Mouse (Mus musculus) 416B (cell line): Measurements from ENCODE around the gene Rnh1.

Source experiments
- DNase-seq: peaks from one replicate; pipeline ENCODE4 v3.0.0; 2011; ENCODE audit warnings: low read depth

The Rnh1 gene

GRCm38 (mm10) chr7:141204546-141204945 is 31.9 kb upstream of the Rnh1 start:
- no peak for DNase-seq

GRCm38 (mm10) chr7:141198121-141198520 is 25.5 kb upstream of the Rnh1 start:
- DNase-seq = no peak

- no peak for DNase-seq
These were observed 24.1 kb upstream of the Rnh1 start for GRCm38 (mm10) chr7:141196619-141197282.

GRCm38 (mm10) chr7:141195754-141196153 is 23.1 kb upstream of the Rnh1 start:
- DNase-seq = no peak

DNA sequence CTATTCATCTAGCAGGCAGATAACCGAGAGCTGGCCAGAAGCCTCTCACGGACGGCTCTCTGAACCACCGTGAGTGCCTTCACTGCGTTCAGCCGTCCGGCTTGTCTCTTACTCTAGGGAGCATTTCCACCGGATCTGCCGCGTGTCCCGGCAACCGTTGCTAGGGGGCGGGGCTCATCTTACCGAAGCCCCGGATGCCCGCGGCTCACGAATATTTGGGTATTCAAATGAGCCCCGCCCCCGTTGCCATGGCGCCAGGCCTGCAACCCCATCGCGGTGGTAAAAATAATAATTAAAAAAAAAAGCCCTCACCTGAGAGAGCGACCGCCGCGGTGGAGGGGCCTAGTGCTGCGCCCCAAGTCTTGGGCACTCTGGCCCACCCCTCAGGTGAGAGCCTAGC is 22.2 kb upstream of the Rnh1 start:
- peak; percentile 88 for DNase-seq

DNA sequence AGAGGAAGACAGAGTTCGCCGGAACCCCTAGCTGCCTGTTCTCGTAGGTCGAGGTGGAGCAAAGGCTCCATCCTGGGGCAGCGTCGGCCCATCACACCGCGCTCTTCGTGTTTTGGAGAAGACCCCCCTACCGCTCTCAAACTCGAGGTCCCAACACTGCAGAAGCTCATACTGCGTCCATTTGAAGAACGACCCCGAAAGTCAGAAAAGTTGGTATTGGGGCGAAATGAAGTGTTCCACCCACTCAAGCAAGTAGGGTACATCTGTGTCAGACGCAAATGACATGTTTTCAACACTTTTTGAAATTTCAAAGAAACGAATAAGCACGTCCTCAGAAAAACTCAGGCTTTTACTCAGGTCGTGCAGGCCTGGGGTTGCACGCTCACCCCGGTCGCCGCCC is 21.8 kb upstream of the Rnh1 start:
- DNase-seq = no peak

DNA sequence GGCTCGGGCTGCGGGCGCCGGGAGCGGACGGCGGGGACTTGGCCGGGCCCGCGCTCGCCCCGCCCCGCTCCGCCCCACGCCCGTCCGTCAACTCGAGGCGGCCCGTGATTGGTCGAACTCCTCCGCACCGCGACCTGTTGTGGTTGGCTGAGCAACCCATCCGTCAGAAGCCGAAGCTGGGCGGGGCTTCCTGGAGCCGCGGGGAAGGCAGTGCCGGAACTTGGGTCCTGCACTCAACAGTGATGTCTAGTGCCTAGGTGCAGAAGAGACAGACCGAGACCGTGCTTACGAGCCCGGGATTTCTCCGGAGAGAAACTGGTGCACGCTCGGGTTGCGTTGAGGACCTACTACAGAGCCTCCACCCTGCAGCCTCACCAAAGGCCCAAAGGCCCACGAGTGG is 21.3 kb upstream of the Rnh1 start, which contains the start of the genes Hras and Lrrc56:
Gene Hras, minus strand, starts transcription at position 58 of the 400 bp plus-strand sequence.
Gene Lrrc56, plus strand, starts transcription at position 210 of the 400 bp plus-strand sequence.
- DNase-seq = peak; percentile 98

- peak; percentile 36 for DNase-seq
These were observed 20.7 kb upstream of the Rnh1 start for GRCm38 (mm10) chr7:141193348-141193856.

GRCm38 (mm10) chr7:141192776-141193347 is 20.2 kb upstream of the Rnh1 start:
- peak; percentile 28 for DNase-seq

DNA sequence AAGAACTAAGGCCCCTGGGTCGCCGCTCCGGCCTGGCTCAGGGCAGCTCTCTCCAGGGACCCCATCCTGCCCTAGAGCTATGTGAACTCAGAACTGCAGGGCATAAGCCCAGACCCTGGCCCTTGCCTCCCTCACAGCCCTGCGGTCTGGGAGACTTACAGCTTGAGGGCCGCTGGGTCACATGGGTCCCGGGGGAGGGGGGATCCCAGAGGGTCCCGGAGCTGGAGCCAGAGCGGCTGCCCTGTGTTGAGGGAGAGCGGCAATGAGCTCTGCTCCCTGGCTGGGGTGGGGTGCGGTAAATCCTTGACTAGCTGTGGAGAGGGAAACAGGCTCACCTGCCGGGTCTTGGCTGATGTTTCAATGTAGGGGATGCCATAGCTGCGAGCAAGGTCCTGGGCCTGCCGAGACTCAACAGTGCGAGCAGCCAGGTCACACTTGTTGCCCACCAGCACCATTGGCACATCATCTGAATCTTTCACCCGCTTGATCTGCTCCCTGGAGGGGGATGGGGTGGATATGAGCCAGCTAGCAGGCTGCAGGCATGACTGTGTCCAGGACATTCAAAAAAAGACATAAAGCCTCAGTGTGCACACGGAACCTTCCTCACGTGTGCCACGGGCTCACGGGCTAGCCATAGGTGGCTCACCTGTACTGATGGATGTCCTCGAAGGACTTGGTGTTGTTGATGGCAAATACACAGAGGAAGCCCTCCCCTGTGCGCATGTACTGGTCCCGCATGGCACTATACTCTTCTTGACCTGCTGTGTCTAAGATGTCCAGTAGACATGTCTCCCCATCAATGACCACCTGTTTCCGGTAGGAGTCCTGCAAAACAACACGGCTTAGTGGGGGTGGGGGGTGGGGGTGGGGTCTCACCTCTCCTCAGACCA is 19.4 kb upstream of the Rnh1 start:
- no peak for DNase-seq

DNA sequence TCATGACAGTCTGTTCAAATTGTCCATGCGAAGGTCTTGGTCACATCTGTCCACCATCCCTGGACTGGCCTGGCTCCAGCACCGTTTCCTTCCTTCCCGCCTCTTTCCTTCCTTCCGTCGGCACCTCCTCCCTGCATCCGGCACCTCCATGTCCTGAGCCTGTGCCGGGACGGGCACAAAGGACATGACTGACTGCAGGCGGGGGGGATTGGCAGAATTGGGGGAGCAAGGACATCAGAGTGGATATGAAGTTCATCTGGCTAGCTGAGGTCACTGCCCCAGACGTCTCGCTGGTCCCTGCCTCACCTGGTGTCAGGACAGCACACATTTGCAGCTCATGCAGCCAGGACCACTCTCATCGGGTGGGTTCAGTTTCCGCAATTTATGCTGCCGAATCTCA is 18.4 kb upstream of the Rnh1 start:
- DNase-seq = no peak

- DNase-seq = no peak
These were observed 17.6 kb upstream of the Rnh1 start for GRCm38 (mm10) chr7:141190220-141190619.

GRCm38 (mm10) chr7:141188733-141189132 is 16.1 kb upstream of the Rnh1 start:
- no peak for DNase-seq

DNA sequence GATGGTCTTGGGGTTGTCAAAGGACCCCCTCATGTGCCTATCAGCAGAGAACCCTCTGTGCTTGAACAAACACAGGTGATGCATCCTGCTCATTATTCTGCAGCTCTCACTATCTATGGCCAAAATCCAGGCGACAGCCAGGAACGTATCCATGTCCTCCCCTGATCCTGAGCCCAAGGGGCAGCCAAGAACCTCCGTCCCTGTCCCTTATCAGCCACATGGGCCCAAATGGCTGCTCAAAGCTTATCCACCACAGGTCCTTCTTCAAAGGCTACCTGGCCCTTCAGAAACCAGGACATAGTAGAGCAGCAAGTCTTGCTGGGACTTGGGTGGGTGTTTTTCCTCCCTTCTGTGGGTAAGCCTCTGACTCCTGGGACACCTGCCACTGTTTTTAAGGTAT is 15.5 kb upstream of the Rnh1 start:
- DNase-seq = no peak

- DNase-seq = peak; percentile 91
These were observed 3.5 kb upstream of the Rnh1 start for GRCm38 (mm10) chr7:141176173-141176572.

DNA sequence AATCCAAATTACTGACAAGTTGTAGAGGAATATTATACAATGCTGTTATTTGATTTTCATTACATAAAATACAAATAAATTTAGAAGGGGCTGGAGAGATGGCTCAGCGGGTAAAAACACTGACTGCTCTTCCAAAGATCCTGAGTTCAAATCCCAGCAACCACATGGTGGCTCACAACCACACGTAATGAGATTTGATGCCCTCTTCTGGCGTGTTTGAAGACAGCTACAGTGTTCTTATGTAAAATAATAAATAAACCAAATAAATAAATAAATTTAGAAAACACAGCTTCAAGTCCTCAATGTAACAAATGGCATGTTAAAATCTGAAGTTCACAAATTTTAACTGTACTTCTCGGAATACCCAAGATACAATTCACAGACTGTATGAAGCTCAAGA is 2.4 kb upstream of the Rnh1 start:
- peak; percentile 50 for DNase-seq

DNA sequence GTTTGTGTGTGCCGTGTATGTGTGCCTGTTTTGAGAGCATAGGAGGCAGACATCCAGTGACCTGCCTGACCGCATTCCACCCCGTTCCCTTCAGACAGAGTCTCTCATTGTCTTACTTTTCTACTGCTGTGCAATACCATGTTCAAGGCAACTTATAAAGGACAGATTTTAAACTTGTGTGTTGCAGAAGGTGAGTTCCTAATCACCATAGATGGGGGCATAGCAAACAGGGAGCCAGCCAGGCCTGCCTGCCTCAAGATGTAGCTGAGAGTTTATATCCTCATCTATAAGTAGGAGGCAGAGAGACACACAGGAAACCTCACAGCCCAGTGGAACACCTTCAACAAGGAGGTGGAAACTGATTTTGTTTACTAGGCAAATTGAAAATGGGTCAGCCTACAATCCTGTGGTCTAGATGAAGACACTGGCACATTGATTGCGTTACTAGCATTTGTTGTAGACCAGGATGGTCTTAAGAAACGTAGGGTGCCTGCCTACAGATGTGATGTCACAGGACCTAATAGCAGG is 730 bp upstream of the Rnh1 start:
- DNase-seq = peak; percentile 26

DNA sequence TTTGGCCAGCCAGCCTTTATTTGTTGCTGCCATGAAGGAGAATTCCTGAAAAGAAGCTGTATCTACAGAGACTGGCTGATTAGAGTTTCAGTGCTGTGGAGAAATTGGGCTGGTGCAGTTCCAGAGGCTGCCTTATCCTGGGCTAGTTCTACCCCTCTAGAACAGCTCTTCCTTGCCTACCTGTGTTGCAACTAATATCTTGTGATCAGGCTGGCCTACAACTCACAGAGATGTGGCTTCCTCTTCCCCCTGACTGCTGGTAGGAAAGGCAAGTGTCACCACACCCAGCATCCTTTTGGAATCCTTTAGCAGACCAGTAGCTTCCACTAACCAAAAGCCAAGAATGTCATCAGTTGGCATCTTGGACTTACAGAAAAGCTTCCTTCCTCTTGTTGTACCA is 2.8 kb downstream of the Rnh1 start:
- peak; percentile 60 for DNase-seq

GRCm38 (mm10) chr7:141169300-141169699 is 3.4 kb downstream of the Rnh1 start:
- DNase-seq = no peak

GRCm38 (mm10) chr7:141168518-141168953 is 4.1 kb downstream of the Rnh1 start:
- peak; percentile 94 for DNase-seq

- DNase-seq = peak; percentile 76
These were observed 4.6 kb downstream of the Rnh1 start for GRCm38 (mm10) chr7:141167901-141168517.

DNA sequence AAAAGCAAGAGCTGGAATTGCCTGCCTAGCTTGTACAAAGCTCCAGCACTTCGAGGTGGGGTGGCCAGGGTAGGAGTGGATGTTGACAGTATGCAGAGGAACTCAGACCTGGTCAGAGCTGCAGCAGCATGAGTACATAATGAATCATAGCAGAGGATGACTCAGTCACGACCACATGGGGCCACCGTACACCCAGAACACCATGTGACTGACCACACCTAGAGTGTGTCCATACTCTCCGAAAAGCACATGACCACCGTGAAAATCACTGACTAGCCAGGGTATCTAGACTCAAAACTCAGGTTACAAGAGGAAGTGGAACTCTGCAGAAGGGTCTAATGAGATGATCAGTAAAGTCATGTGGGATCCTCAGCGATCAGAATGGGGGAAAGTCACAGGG is 7.8 kb downstream of the Rnh1 start:
- peak; percentile 97 for DNase-seq
